Mouse (Mus musculus): Measurements from ENCODE around the gene Mmp15.
A peak's percentile ranks its signal among the peaks of the same experiment; 100 is the strongest.
"Not testable (repeated sequence)": the region's sequence is repeated elsewhere in the genome, so short reads cannot be mapped to it uniquely, and the experiment has no call there.

Gene Mmp15

GRCm38 (mm10) chr8:95376309-95376999 lies 24.4 kb downstream of the Mmp15 start:
- DNase-seq (ENCODE audit: low read depth, low spot score), result no peak

- DNase-seq (ENCODE audit: low read depth, low spot score), result no peak
Observed at GRCm38 (mm10) chr8:95377101-95377500, 25.0 kb downstream of the Mmp15 start.

- no peak for DNase-seq (ENCODE audit: low read depth, low spot score)
Observed at GRCm38 (mm10) chr8:95377863-95378291, 25.8 kb downstream of the Mmp15 start.

- not testable (repeated sequence) for DNase-seq (ENCODE audit: low read depth, low spot score)
Observed at GRCm38 (mm10) chr8:95378928-95379327, 26.9 kb downstream of the Mmp15 start.

- DNase-seq (ENCODE audit: low read depth, low spot score), result no peak
Observed at GRCm38 (mm10) chr8:95380953-95381352, 28.9 kb downstream of the Mmp15 start.

GRCm38 (mm10) chr8:95381595-95381994 lies 29.5 kb downstream of the Mmp15 start:
- DNase-seq (ENCODE audit: low read depth, low spot score), result no peak

GRCm38 (mm10) chr8:95384501-95384900 lies 32.4 kb downstream of the Mmp15 start:
- DNase-seq (ENCODE audit: low read depth, low spot score), result no peak

GRCm38 (mm10) chr8:95386037-95386436 lies 34.0 kb downstream of the Mmp15 start:
- DNase-seq (ENCODE audit: low read depth, low spot score), result no peak

- no peak for DNase-seq (ENCODE audit: low read depth, low spot score)
Observed at GRCm38 (mm10) chr8:95387221-95387620, 35.2 kb downstream of the Mmp15 start.

- no peak for DNase-seq (ENCODE audit: low read depth, low spot score)
Observed at GRCm38 (mm10) chr8:95387936-95388335, 35.9 kb downstream of the Mmp15 start.

GRCm38 (mm10) chr8:95390312-95390711 lies 38.2 kb downstream of the Mmp15 start:
- DNase-seq (ENCODE audit: low read depth, low spot score), result peak; percentile 46

GRCm38 (mm10) chr8:95391101-95391500 lies 39.0 kb downstream of the Mmp15 start:
- DNase-seq (ENCODE audit: low read depth, low spot score), result no peak

- DNase-seq (ENCODE audit: low read depth, low spot score), result no peak
Observed at GRCm38 (mm10) chr8:95392604-95393003, 40.5 kb downstream of the Mmp15 start.

GRCm38 (mm10) chr8:95395186-95395918 lies 43.3 kb downstream of the Mmp15 start:
- DNase-seq (ENCODE audit: low read depth, low spot score), result no peak

GRCm38 (mm10) chr8:95396752-95397151 lies 44.7 kb downstream of the Mmp15 start:
- DNase-seq (ENCODE audit: low read depth, low spot score), result no peak

- no peak for DNase-seq (ENCODE audit: low read depth, low spot score)
Observed at GRCm38 (mm10) chr8:95397201-95397600, 45.1 kb downstream of the Mmp15 start.

- DNase-seq (ENCODE audit: low read depth, low spot score), result no peak
Observed at GRCm38 (mm10) chr8:95399131-95399530, 47.1 kb downstream of the Mmp15 start.

GRCm38 (mm10) chr8:95401091-95401490 lies 49.0 kb downstream of the Mmp15 start:
- DNase-seq (ENCODE audit: low read depth, low spot score), result no peak

GRCm38 (mm10) chr8:95409518-95409917 lies 57.5 kb downstream of the Mmp15 start:
- DNase-seq (ENCODE audit: low read depth, low spot score), result no peak

GRCm38 (mm10) chr8:95411309-95411972 lies 59.4 kb downstream of the Mmp15 start:
- DNase-seq (ENCODE audit: low read depth, low spot score), result no peak

GRCm38 (mm10) chr8:95422193-95422810 lies 70.2 kb downstream of the Mmp15 start:
- no peak for DNase-seq (ENCODE audit: low read depth, low spot score)

All from CD4-positive, CD25-positive, alpha-beta regulatory T cell, adult 2 months (primary cell).